Mouse (Mus musculus) E14TG2a.4 (cell line): ENCODE measurements around the gene Spata21.

Experiments used
- CTCF ChIP-seq: conservative IDR thresholded peaks from 2 replicates; pipeline ENCODE4 v1.5.1; 2014; ENCODE audit warnings: low read length
- NANOG ChIP-seq: IDR thresholded peaks from 2 replicates; pipeline ENCODE4 v1.6.1; 2014; ENCODE audit warnings: borderline replicate concordance, low read length, mixed read lengths
- POU5F1 ChIP-seq: IDR thresholded peaks from 2 replicates; pipeline ENCODE4 v1.6.1; 2014; ENCODE audit warnings: low read length, borderline replicate concordance

DNA sequence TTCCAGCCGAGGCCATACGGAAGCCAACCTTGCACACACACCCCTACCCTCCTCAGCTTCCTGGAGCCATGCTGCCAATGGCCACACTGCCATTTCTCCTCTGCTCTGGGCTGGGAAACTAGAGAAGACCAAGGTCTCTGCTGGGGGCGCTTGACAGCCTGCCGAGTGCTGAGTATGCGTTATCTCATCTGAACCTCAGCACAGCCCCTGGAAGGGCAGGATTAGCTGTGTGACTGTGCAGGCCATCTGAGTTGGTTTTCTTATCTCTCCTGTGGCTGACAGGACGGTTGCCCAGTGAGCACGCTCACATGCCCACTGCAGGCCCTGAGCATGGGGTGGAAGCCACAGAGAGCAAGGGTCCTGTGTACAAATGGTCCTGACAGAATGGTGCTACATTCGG, 19.5 kb upstream of the Spata21 start:
- TF ChIP-seq NANOG (no peak), CTCF (no peak), POU5F1 (no peak)
